Mouse (Mus musculus): Measurements from ENCODE around the gene Vmn1r5. TPM values are rescaled to one million over a fixed set of nuclear protein-coding genes. Genes with fewer than 3 reads are reported as not detected.
"Not testable (repeated sequence)": the region's sequence is repeated elsewhere in the genome, so short reads cannot be mapped to it uniquely, and the experiment has no call there.

The Vmn1r5 gene
- total RNA-seq (2014; fragmentation: Nextera tagmentation) = not detected in 2 replicates
- not detected in 2 replicates for total RNA-seq (2017)

- ATAC-seq (replicated peaks; ENCODE audit: poor library complexity, severe bottlenecking) = no peak
These were observed at the start of gene Vmn1r5 for GRCm38 (mm10) chr6:56969973-56970372. Gene Vmn1r5, plus strand, starts transcription at chr6:56970273.

- ATAC-seq (replicated peaks; ENCODE audit: poor library complexity, severe bottlenecking) = no peak
These were observed 46.7 kb upstream of the Vmn1r5 start for GRCm38 (mm10) chr6:56923331-56923725.

- peak; percentile 93 for ATAC-seq (replicated peaks; ENCODE audit: poor library complexity, severe bottlenecking)
These were observed 46.1 kb upstream of the Vmn1r5 start, which contains the start of the genes Nt5c3 and Vmn1r4 for GRCm38 (mm10) chr6:56923726-56924707. Gene Nt5c3, minus strand, starts transcription at chr6:56923932. Gene Vmn1r4, plus strand, starts transcription at chr6:56924015.

GRCm38 (mm10) chr6:56931648-56932415, 38.2 kb upstream of the Vmn1r5 start:
- no peak for ATAC-seq (replicated peaks; ENCODE audit: poor library complexity, severe bottlenecking)

- no peak for ATAC-seq (replicated peaks; ENCODE audit: poor library complexity, severe bottlenecking)
These were observed 37.6 kb upstream of the Vmn1r5 start for GRCm38 (mm10) chr6:56932464-56932863.

GRCm38 (mm10) chr6:56934366-56934765, 35.7 kb upstream of the Vmn1r5 start:
- ATAC-seq (replicated peaks; ENCODE audit: poor library complexity, severe bottlenecking) = no peak

- ATAC-seq (replicated peaks; ENCODE audit: poor library complexity, severe bottlenecking) = no peak
These were observed 13.6 kb upstream of the Vmn1r5 start for GRCm38 (mm10) chr6:56956436-56956835.

GRCm38 (mm10) chr6:56996943-56997342, 26.9 kb downstream of the Vmn1r5 start, which contains the start of gene Vmn1r6:
Gene Vmn1r6, plus strand, starts transcription at chr6:56997243.
- ATAC-seq (replicated peaks; ENCODE audit: poor library complexity, severe bottlenecking) = no peak

GRCm38 (mm10) chr6:57025224-57025623, 55.2 kb downstream of the Vmn1r5 start, which contains the start of gene Vmn1r7:
Gene Vmn1r7, minus strand, starts transcription at chr6:57025324.
- not testable (repeated sequence) for ATAC-seq (replicated peaks; ENCODE audit: poor library complexity, severe bottlenecking)

- ATAC-seq (replicated peaks; ENCODE audit: poor library complexity, severe bottlenecking) = no peak
These were observed 61.9 kb downstream of the Vmn1r5 start, which contains the start of gene Vmn1r8 for GRCm38 (mm10) chr6:57031984-57032383. Gene Vmn1r8, plus strand, starts transcription at chr6:57032284.

GRCm38 (mm10) chr6:57034674-57035073, 64.6 kb downstream of the Vmn1r5 start:
- ATAC-seq (replicated peaks; ENCODE audit: poor library complexity, severe bottlenecking) = peak; percentile 92

Other genes with a start within 250 kb of the Vmn1r5 start
- 25.0 and 31.4 TPM in 2 replicates for gene Kbtbd2, start 172.5 kb upstream of the Vmn1r5 start, total RNA-seq (2014; fragmentation: Nextera tagmentation)
- 25.4 and 34.2 TPM in 2 replicates for gene Kbtbd2, start 172.5 kb upstream of the Vmn1r5 start, total RNA-seq (2017)
- 4.6 and 8.7 TPM in 2 replicates for gene Fkbp9, start 138.2 kb upstream of the Vmn1r5 start, total RNA-seq (2014; fragmentation: Nextera tagmentation)
- 9.2 and 13.7 TPM in 2 replicates for gene Fkbp9, start 138.2 kb upstream of the Vmn1r5 start, total RNA-seq (2017)
- 62.8 and 82.7 TPM in 2 replicates for gene Nt5c3, start 46.3 kb upstream of the Vmn1r5 start, total RNA-seq (2014; fragmentation: Nextera tagmentation)
- 48.6 and 64.3 TPM in 2 replicates for gene Nt5c3, start 46.3 kb upstream of the Vmn1r5 start, total RNA-seq (2017)
- gene Vmn1r4, start 46.3 kb upstream of the Vmn1r5 start, total RNA-seq (2014; fragmentation: Nextera tagmentation) = 0.92 TPM in 1 of 2 replicates, not detected in the other
- 0.98 and 1.6 TPM in 2 replicates for gene Vmn1r4, start 46.3 kb upstream of the Vmn1r5 start, total RNA-seq (2017)
- 1.8 TPM in 1 of 2 replicates, not detected in the other for gene Vmn1r6, start 27.0 kb downstream of the Vmn1r5 start, total RNA-seq (2014; fragmentation: Nextera tagmentation)
- gene Vmn1r6, start 27.0 kb downstream of the Vmn1r5 start, total RNA-seq (2017) = not detected in 2 replicates
- not detected in 2 replicates for gene Vmn1r7, start 55.1 kb downstream of the Vmn1r5 start, total RNA-seq (2014; fragmentation: Nextera tagmentation)
- gene Vmn1r7, start 55.1 kb downstream of the Vmn1r5 start, total RNA-seq (2017) = not detected in 2 replicates
- gene Vmn1r8, start 62.0 kb downstream of the Vmn1r5 start, total RNA-seq (2014; fragmentation: Nextera tagmentation) = not detected in 2 replicates
- not detected in 2 replicates for gene Vmn1r8, start 62.0 kb downstream of the Vmn1r5 start, total RNA-seq (2017)
- gene Vmn1r9, start 96.5 kb downstream of the Vmn1r5 start, total RNA-seq (2014; fragmentation: Nextera tagmentation) = not detected in 2 replicates
- gene Vmn1r9, start 96.5 kb downstream of the Vmn1r5 start, total RNA-seq (2017) = not detected in 2 replicates
- gene Vmn1r10, start 139.2 kb downstream of the Vmn1r5 start, total RNA-seq (2014; fragmentation: Nextera tagmentation) = not detected in 2 replicates
- not detected in 2 replicates for gene Vmn1r10, start 139.2 kb downstream of the Vmn1r5 start, total RNA-seq (2017)
- gene Vmn1r11, start 163.2 kb downstream of the Vmn1r5 start, total RNA-seq (2014; fragmentation: Nextera tagmentation) = not detected in 2 replicates
- gene Vmn1r11, start 163.2 kb downstream of the Vmn1r5 start, total RNA-seq (2017) = not detected in 2 replicates
- gene Vmn1r12, start 186.6 kb downstream of the Vmn1r5 start, total RNA-seq (2014; fragmentation: Nextera tagmentation) = not detected in 2 replicates
- not detected in 2 replicates for gene Vmn1r12, start 186.6 kb downstream of the Vmn1r5 start, total RNA-seq (2017)
- gene Vmn1r13, start 233.0 kb downstream of the Vmn1r5 start, total RNA-seq (2014; fragmentation: Nextera tagmentation) = not detected in 2 replicates
- not detected in 2 replicates for gene Vmn1r13, start 233.0 kb downstream of the Vmn1r5 start, total RNA-seq (2017)

Data from granulocyte monocyte progenitor cell, adult 5-6 weeks (primary cell).